Mouse (Mus musculus) lung, adult 2 months (tissue): ENCODE results near the gene Inava. TPM values are rescaled to one million over a fixed set of nuclear protein-coding genes. Genes with fewer than 3 reads are reported as not detected.

Source experiments
- DNase-seq: peaks from one replicate; pipeline ENCODE4 v3.0.0; 2022
- H3K4me1 ChIP-seq: fragments of 200-500 bp; 2 replicates; pipeline ENCODE4 v1.6.1; 2011; ENCODE audit warnings: low read length; ENCODE audit not compliant: control insufficient read depth, insufficient read depth
- H3K4me3 ChIP-seq: fragments of 200-500 bp; replicated peaks from 2 replicates; pipeline ENCODE3; 2011; ENCODE audit warnings: low read depth, mild to moderate bottlenecking, control low read depth, low read length; ENCODE audit errors: extremely low read depth
- CTCF ChIP-seq: fragments of 200-500 bp; IDR thresholded peaks from 2 replicates; pipeline ENCODE4 v1.5.1; 2011; ENCODE audit warnings: mild to moderate bottlenecking, low read length, control low read depth; ENCODE audit not compliant: insufficient read depth
- POLR2A ChIP-seq: fragments of 200-500 bp; IDR thresholded peaks from 2 replicates; pipeline ENCODE4 v1.6.1; 2011; ENCODE audit warnings: low read depth, mild to moderate bottlenecking, control low read depth, low read length, borderline replicate concordance; ENCODE audit errors: extremely low read depth
- WGBS: fragments of 180-500 bp; shearing (Covaris S2); methylation state at CpG from one replicate; pipeline ENCODE4 v1.1.7; 2018; 5-methylcytosine and 5-hydroxymethylcytosine counted together
- polyA plus RNA-seq: library from polyadenylated mRNA; depleted of rRNA; stranded (reverse); fragments of >200 nt; gene quantifications from 2 replicates; pipeline ENCODE4 v1.2.3, GENCODE M21; 2012

The Inava gene
- polyA plus RNA-seq, 1 experiment, result 7.3 TPM

DNA sequence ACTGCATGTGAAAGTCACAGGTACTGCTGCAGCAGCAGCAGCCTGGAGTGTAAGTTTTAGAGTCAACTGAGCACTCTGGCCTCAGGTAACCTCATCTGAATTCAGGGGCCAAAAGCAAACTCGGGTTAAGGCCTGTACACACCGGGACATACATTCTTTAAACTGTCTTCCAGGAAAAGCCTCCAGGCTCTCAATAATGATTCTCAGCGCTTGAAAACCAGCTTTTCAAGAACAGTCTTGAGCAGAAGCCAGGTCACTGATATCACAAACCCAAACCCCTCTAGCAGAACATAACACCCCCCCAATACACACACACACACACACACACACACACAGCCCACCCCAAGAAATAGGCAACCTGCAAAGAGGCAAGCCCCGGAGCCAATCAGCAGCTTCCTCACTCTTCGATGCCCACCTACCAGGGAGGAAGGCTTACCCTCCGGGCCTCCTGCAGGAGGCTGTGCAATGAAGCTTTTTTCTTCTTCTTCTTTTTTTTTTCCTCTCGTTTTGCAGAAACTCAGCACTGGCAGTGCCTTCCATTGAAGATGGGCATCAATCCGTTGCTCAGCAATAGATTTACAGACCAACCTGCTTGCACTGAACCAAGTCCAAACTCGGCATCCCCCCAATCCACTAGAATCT, 1.7 kb downstream of the Inava start:
- DNase-seq, result no peak
- H3K4me3 ChIP-seq, result no peak overlapping the region
- no peak for TF ChIP-seq POLR2A
- TF ChIP-seq CTCF, result no peak
- 18% methylated on average over 9 of the region's 9 CpGs for WGBS
- H3K4me1 ChIP-seq, result no peaks in the 10 kb centered on the region

DNA sequence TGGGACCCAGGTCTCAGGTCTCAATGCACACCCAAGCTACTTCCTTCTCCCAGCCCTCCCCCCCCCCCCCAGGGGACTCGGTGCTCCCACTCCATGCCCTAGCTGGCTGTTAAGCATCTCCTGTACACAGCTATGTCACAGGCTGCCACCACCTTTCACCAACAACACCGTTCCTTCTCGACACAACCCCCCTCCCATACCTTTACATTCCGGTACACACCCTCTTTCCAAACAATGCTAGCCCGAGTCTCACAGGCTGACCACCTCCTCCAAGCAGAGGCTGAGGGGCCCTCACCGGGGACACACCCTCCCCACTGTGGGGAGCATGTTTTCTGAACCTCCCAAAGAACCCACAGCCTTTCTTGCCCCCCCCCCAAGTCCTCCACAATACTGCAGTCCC, 2.5 kb downstream of the Inava start:
- H3K4me3 ChIP-seq, result no peak overlapping the region
- no peaks in the 10 kb centered on the region for H3K4me1 ChIP-seq
- 29% methylated on average over 6 of the region's 6 CpGs for WGBS
- DNase-seq, result no peak
- TF ChIP-seq CTCF (no peak), POLR2A (no peak)

DNA sequence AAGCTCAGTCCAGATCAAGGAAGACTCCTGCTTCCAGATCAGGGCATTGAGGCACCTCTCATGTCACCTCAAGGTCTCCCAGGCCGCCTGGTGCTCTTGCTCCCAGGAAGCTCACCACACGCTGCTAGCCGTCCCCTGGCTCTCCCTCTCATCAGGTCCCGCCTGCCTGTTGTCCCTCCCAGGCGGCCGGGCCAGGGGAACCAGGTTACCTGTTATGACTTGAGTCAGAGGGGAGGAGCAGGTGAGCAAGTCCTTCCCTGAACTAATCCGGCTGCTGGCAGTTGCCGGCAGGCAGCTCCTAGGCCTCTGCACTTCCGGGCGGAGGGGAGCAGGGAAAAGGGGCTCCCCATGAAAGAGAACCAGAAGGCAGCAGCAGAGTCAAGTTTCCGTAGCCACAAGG, 3.9 kb downstream of the Inava start:
- no peak overlapping the region for H3K4me3 ChIP-seq
- TF ChIP-seq CTCF (no peak), POLR2A (no peak)
- H3K4me1 ChIP-seq, result no peaks in the 10 kb centered on the region
- 59% methylated on average over 11 of the region's 11 CpGs for WGBS
- peak; percentile 39 for DNase-seq

DNA sequence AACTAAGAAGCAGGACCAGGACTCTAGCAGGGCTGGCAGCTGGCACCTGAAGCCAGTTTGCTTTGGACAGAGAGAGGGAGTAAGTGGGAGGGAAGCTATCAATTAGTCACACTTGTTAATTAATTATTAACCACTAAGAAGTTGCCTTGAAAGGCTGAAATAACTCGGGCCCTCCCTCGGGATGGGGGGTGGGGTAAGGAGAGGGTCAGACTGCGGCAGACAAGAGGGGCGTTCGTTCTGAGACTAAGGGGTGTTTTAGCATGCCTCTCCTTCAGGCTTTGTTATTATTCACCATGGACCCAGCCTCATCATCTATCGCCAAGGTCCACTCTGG, 5.1 kb downstream of the Inava start:
- Histone ChIP-seq H3K4me1 (no peaks in the 10 kb centered on the region), H3K4me3 (no peak overlapping the region)
- DNase-seq, result no peak
- 46% methylated on average over 6 of the region's 6 CpGs for WGBS
- TF ChIP-seq CTCF (no peak), POLR2A (no peak)

DNA sequence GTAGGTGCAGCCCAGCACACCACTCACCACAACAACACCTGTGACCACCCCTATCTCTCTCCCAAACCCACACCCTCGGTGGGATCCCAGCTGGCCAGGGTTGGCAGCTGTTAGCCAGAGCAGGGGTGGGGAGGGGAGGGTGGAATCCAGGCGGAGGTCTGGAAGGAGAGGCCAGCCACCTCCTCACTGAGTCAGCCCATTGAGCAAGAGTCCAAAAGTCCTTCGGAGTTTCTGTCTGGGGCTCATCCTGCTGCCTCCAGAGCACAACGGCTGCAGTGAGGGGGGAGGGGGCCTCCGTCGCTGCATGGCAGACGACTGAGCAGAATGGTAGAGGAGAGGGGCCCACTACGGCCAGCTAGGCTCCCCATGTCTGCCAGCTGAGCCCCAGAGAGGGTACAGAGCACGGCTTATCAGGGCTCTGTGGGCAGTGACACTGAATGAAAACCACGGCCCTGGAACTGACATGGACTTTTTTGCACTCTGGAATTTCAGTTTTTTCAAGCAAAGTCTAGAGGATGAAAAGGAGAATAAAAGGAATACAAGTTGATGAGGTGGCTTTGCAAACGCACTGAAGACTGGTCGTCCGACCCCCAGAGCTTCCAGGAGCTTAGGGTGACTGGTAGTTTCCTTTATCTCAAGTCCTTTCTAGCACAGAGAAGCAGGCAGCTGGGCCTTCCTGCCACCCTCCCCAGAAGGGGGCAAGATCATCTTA, 5.6 kb downstream of the Inava start:
- Histone ChIP-seq H3K4me3 (no peak overlapping the region), H3K4me1 (no peaks in the 10 kb centered on the region)
- TF ChIP-seq CTCF, result no peak
- no peak for TF ChIP-seq POLR2A
- WGBS, result 27% methylated on average over 13 of the region's 13 CpGs
- DNase-seq, result peak; percentile 14

DNA sequence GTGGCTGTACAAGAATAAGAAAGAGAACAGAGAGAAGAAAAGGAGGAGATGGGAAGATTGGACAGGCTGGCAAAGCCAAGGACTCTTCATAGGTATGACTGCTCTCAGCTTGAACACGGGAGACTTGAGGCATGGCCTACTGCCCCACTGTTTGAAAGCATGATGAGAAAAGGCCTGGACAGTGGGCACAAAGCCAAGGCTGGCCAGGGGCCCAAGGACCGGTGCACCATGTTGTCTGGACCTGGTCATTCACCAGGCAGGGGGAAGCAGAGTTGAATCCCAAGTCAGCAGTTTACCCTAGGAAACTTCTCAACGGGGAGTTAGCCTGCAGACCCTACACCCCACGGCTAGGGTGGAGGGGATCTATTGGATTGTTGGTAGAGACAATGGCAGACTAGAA, 6.2 kb downstream of the Inava start:
- no peak for TF ChIP-seq CTCF
- no peak for TF ChIP-seq POLR2A
- 55% methylated on average over 4 of the region's 4 CpGs for WGBS
- peak; percentile 5 for DNase-seq
- Histone ChIP-seq H3K4me3 (no peak overlapping the region), H3K4me1 (no peaks in the 10 kb centered on the region)

DNA sequence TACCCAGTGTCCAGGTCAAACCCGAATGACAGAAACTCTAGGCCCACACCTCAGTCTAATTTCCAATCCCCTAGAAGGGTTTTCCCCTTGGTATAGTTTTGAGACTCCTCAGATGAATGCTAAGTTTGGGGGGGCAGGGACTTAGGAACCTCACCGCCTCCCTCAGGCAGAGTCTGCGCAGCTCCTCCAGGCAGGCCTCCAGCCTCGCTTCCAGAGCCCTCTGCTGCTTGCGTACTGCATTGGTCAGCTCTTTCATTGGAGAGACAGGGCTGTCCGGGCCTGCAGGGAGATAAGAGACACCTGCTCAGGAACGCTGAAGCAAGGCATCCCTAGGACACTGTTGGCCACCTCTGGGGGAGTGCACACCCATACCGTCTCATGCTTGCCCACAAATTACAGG, 7.4 kb downstream of the Inava start:
- TF ChIP-seq CTCF, result no peak
- TF ChIP-seq POLR2A, result no peak
- DNase-seq, result no peak
- 90% methylated on average over 8 of the region's 8 CpGs for WGBS
- H3K4me1 ChIP-seq, result no peaks in the 10 kb centered on the region
- H3K4me3 ChIP-seq, result no peak overlapping the region

DNA sequence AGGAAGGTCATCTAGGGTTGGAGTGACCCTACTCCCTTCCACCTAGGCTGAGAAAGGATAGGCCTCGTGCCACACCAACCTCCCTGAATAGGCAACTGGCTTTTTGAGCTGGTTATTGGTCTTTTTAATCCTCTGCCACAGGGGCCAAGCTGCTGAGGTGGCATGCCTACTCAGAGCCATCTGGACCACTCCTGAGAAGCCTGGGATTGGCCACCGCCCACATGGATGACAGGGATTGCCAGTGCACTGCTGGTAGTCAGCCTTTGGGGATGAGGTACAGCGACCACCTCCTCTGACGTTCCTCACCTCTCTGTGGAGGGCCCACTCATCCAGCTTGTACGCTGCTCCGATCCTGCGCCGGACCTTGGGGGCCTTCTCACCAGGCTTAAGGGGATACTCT, 8.2 kb downstream of the Inava start:
- DNase-seq, result no peak
- no peak for TF ChIP-seq CTCF
- no peak for TF ChIP-seq POLR2A
- Histone ChIP-seq H3K4me3 (no peak overlapping the region), H3K4me1 (no peaks in the 10 kb centered on the region)
- 96% methylated on average over 8 of the region's 8 CpGs for WGBS

DNA sequence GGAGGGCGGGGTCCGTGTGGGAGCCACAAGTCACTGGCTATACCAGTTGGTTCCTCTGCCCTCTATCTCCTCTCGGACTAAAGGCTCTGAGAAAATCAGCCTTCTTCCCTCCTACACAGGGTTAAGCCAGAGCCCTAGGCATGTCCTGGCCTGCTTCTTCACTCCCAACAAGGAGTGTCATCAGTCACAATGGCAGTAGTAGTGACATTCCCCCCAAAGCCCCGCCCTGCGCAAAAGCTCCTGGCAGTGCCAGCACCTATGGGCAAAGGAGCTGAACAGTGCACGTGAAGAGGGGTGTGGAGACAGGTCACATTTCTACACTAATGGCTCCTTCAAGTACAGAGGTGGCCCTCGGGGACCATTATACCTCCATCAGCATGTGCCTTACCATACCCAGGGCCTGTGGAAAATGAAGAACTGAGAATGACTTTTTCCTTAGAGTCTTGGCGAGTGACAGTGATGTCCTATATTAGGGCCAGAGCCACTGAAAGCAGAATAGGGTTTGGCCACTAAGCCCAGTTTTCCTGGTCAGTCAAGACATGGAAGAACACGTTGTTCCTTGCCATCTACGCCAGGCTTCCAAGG, 10.2 kb downstream of the Inava start:
- TF ChIP-seq CTCF (no peak), POLR2A (no peak)
- Histone ChIP-seq H3K4me3 (no peak overlapping the region), H3K4me1 (no peaks in the 10 kb centered on the region)
- 83% methylated on average over 10 of the region's 10 CpGs for WGBS
- DNase-seq, result no peak

DNA sequence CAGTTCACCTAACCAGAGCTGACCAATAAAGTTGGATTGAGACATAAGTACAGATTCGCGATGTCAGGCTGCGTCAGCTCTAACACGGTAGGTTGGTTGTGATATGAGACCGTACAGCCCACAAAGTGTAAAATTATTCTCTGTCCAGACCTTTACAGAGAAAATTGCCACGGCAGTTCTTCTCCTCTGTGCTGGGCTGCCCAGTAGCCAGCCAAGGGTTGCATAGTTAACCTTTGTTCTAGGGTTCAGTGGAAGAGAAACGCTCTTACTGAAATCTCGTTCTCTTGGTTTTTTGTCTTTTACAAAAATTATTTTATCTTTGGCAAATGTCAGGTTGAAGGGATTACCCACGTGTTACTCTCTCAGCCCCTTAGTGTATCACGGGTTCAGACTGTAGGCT, 11.7 kb downstream of the Inava start:
- Histone ChIP-seq H3K4me1 (no peaks in the 10 kb centered on the region), H3K4me3 (no peak overlapping the region)
- no peak for DNase-seq
- TF ChIP-seq CTCF, result no peak
- TF ChIP-seq POLR2A, result no peak
- 70% methylated on average over 10 of the region's 10 CpGs for WGBS
